Mouse (Mus musculus): ENCODE measurements around the gene Osbpl9. TPM values are rescaled to one million over a fixed set of nuclear protein-coding genes. Genes with fewer than 3 reads are reported as not detected.

Osbpl9 gene
- total and polyA plus RNA-seq, 3 experiments = 55.5 to 73.5 (median 59.2) TPM

- Histone ChIP-seq H3K79me2 (replicated peaks; ENCODE audit: control insufficient read depth, extremely low read depth, insufficient read depth, poor library complexity, severe bottlenecking) (no peaks in the 10 kb centered on the region), H3K9me3 (replicated peaks; ENCODE audit: low read length) (no peaks in the 10 kb centered on the region), H3K27me3 (replicated peaks) (peaks cover 1% of the 10 kb centered on the region), H3K9ac (ENCODE audit: insufficient read depth, low read depth) (no peak overlapping the region), H3K36me3 (replicated peaks in 1 of 2; ENCODE audit: control insufficient read depth in 1 of 2, insufficient read depth in 1 of 2, low read length in 1 of 2) (no peaks in the 10 kb centered on the region), H3K4me2 (ENCODE audit: insufficient read depth, low read depth, poor library complexity, severe bottlenecking) (no peak overlapping the region), H3K4me3 (replicated peaks in 1 of 3; ENCODE audit: low read depth in 2 of 3, low read length in 2 of 3, poor library complexity in 1 of 3) (no peak overlapping the region), H3K27ac (ENCODE audit: insufficient read depth, low read depth) (no peak overlapping the region), H3K4me1 (ENCODE audit: control insufficient read depth in 1 of 2, insufficient read depth in 2 of 2) (peaks cover 0 to 2% of the 10 kb centered on the region in 2 experiments; a peak in 1 of 4 replicates)
- TF ChIP-seq USF1 (IDR thresholded peaks at IDR 0.05; ENCODE audit: low read depth, low read length) = no peak
- TF ChIP-seq ETS1 (conservative IDR thresholded peaks at IDR 0.05; ENCODE audit: low read depth, low read length) = no peak
- no peak for TF ChIP-seq MAZ (IDR thresholded peaks at IDR 0.05; ENCODE audit: low read depth, low read length)
- no peak for TF ChIP-seq BHLHE40 (IDR thresholded peaks at IDR 0.05; ENCODE audit: low read depth, low read length)
- TF ChIP-seq KAT2A (IDR thresholded peaks at IDR 0.05; ENCODE audit: insufficient replicate concordance, low read length) = no peak
- TF ChIP-seq NRF1 (IDR thresholded peaks at IDR 0.05; ENCODE audit: low read depth, low read length) = no peak
- TF ChIP-seq MAX (IDR thresholded peaks at IDR 0.05; ENCODE audit: low read length) = no peak
- no peak for TF ChIP-seq UBTF (IDR thresholded peaks at IDR 0.05; ENCODE audit: low read depth, low read length)
- TF ChIP-seq MAFK (IDR thresholded peaks at IDR 0.05; ENCODE audit: insufficient replicate concordance, low read length) = no peak
- no peak for TF ChIP-seq GABPA (IDR thresholded peaks at IDR 0.05; ENCODE audit: insufficient replicate concordance, low read depth, low read length)
- no peak for TF ChIP-seq SMC3 (IDR thresholded peaks at IDR 0.05; ENCODE audit: low read depth, low read length)
- no peak for TF ChIP-seq CHD1 (IDR thresholded peaks at IDR 0.05; ENCODE audit: low read depth, low read length)
- TF ChIP-seq RCOR1 (conservative IDR thresholded peaks at IDR 0.05; ENCODE audit: low read depth, low read length) = no peak
- TF ChIP-seq ZMIZ1 (IDR thresholded peaks at IDR 0.05; ENCODE audit: low read depth, low read length) = no peak
- TF ChIP-seq TCF12 (IDR thresholded peaks at IDR 0.05; ENCODE audit: low read depth, low read length) = no peak
- TF ChIP-seq SIN3A (IDR thresholded peaks at IDR 0.05; ENCODE audit: low read length) = no peak
- dilution Hi-C loops (cut with MboI; ENCODE audit: extremely low pct_ligation_motif_present, extremely low pct_unique_long_range_greater_than_20kb, low sequenced_read_pairs) (no loop called here), in situ Hi-C loops (cut with MboI; ENCODE audit: low pct_ligation_motif_present, low pct_unique_long_range_greater_than_20kb, low sequenced_read_pairs) (no loop called here)
- DNase-seq (ENCODE audit: extremely low read depth) = no peak
Measured at GRCm38 (mm10) chr4:109225606-109226005, 23.5 kb upstream of the Osbpl9 start.

- in situ Hi-C loops (cut with MboI; ENCODE audit: low pct_ligation_motif_present, low pct_unique_long_range_greater_than_20kb, low sequenced_read_pairs) = no loop called here
- no peak overlapping the region for H3K4me3 ChIP-seq (replicated peaks in 1 of 3; ENCODE audit: low read depth in 2 of 3, low read length in 2 of 3, poor library complexity in 1 of 3)
- no peak overlapping the region for H3K9ac ChIP-seq (ENCODE audit: insufficient read depth, low read depth)
- H3K27me3 ChIP-seq (replicated peaks) = peaks cover 1% of the 10 kb centered on the region
- dilution Hi-C loops (cut with MboI; ENCODE audit: extremely low pct_ligation_motif_present, extremely low pct_unique_long_range_greater_than_20kb, low sequenced_read_pairs) = no loop called here
- no peaks in the 10 kb centered on the region for H3K36me3 ChIP-seq (replicated peaks in 1 of 2; ENCODE audit: control insufficient read depth in 1 of 2, insufficient read depth in 1 of 2, low read length in 1 of 2)
- TF ChIP-seq MAFK (IDR thresholded peaks at IDR 0.05; ENCODE audit: insufficient replicate concordance, low read length) (no peak), ETS1 (conservative IDR thresholded peaks at IDR 0.05; ENCODE audit: low read depth, low read length) (no peak), NELFE (IDR thresholded peaks at IDR 0.05; ENCODE audit: low read depth, low read length) (no peak), ZMIZ1 (IDR thresholded peaks at IDR 0.05; ENCODE audit: low read depth, low read length) (no peak), CHD1 (IDR thresholded peaks at IDR 0.05; ENCODE audit: low read depth, low read length) (no peak), HCFC1 (IDR thresholded peaks at IDR 0.05; ENCODE audit: low read depth, low read length) (no peak)
- no peak overlapping the region for H3K27ac ChIP-seq (ENCODE audit: insufficient read depth, low read depth)
- DNase-seq (ENCODE audit: extremely low read depth) = no peak
- peaks cover 4% of the 10 kb centered on the region in 2 experiments; a peak in 1 of 4 replicates for H3K4me1 ChIP-seq (ENCODE audit: control insufficient read depth in 1 of 2, insufficient read depth in 2 of 2)
- no peak overlapping the region for H3K4me2 ChIP-seq (ENCODE audit: insufficient read depth, low read depth, poor library complexity, severe bottlenecking)
- H3K9me3 ChIP-seq (replicated peaks; ENCODE audit: low read length) = no peaks in the 10 kb centered on the region
- no peaks in the 10 kb centered on the region for H3K79me2 ChIP-seq (replicated peaks; ENCODE audit: control insufficient read depth, extremely low read depth, insufficient read depth, poor library complexity, severe bottlenecking)
Measured at GRCm38 (mm10) chr4:109224762-109225552, 22.9 kb upstream of the Osbpl9 start.

Measured in CH12.LX (cell line).